Mouse (Mus musculus) liver, embryonic 16.5 days (tissue): ENCODE results near the gene St3gal6. TPM values are rescaled to one million over a fixed set of nuclear protein-coding genes. Genes with fewer than 3 reads are reported as not detected.
A peak's percentile ranks its signal among the peaks of the same experiment; 100 is the strongest.

Source experiments
- ATAC-seq: fragments of 200-750 bp; cut with Nextera tagmentation; 2 replicates; pipeline ENCODE4 v1.8.0; 2017; ENCODE audit warnings: low read depth, mild to moderate bottlenecking, moderate number of reproducible peaks, moderate library complexity
- H3K27ac ChIP-seq: fragments of 300-500 bp; sonication (generic); 2 replicates; pipeline ENCODE4 v1.5.1; 2014; ENCODE audit warnings: mild to moderate bottlenecking, low read length
- H3K27me3 ChIP-seq: fragments of 300-500 bp; sonication (generic); 2 replicates; pipeline ENCODE4 v1.6.1; 2014; ENCODE audit warnings: low read depth, low read length, mixed read lengths; ENCODE audit not compliant: control insufficient read depth, insufficient read depth
- H3K36me3 ChIP-seq: fragments of 300-500 bp; sonication (generic); 2 replicates; pipeline ENCODE4 v1.6.1; 2014; ENCODE audit warnings: mild to moderate bottlenecking; ENCODE audit not compliant: control insufficient read depth, insufficient read depth
- H3K4me1 ChIP-seq: fragments of 300-500 bp; sonication (generic); 2 replicates; pipeline ENCODE4 v1.6.1; 2014; ENCODE audit warnings: low read depth, low read length, mixed read lengths; ENCODE audit not compliant: control insufficient read depth
- H3K4me2 ChIP-seq: fragments of 300-500 bp; sonication (generic); 2 replicates; pipeline ENCODE4 v1.6.1; 2014; ENCODE audit warnings: low read depth, low read length, mixed read lengths
- H3K4me3 ChIP-seq: fragments of 300-500 bp; sonication (generic); 2 replicates; pipeline ENCODE4 v1.5.1; 2014; ENCODE audit warnings: low read depth, mild to moderate bottlenecking, low read length
- H3K9ac ChIP-seq: fragments of 300-500 bp; sonication (generic); 2 replicates; pipeline ENCODE4 v1.6.1; 2014; ENCODE audit warnings: low read depth, low read length
- H3K9me3 ChIP-seq: fragments of 300-500 bp; sonication (generic); replicated peaks from 2 replicates; pipeline ENCODE4 v1.6.1; 2016; ENCODE audit warnings: low read length; ENCODE audit not compliant: control insufficient read depth
- WGBS: fragments of 180-500 bp; shearing (Covaris S2); extraction: QIAGEN DNeasy Blood & Tissue Kit; methylation state at CpG from one replicate; pipeline ENCODE4 v1.1.7; 2014; ENCODE audit not compliant: insufficient replicate concordance; 5-methylcytosine and 5-hydroxymethylcytosine counted together
- polyA plus RNA-seq: library from polyadenylated mRNA; unstranded; fragments of >200 nt; fragmentation: Nextera tagmentation; extraction: Ambion mirVana; gene quantifications from 2 replicates; pipeline ENCODE4 v1.2.1, GENCODE M21; 2015

Gene St3gal6
- polyA plus RNA-seq, 1 experiment from 2014 or later, result 25.1 TPM

- Histone ChIP-seq H3K4me1 (peaks cover 31% of the 10 kb centered on the region), H3K27me3 (no peaks in the 10 kb centered on the region; the same call in 1 of the 2 replicates), H3K36me3 (no peaks in the 10 kb centered on the region), H3K9ac (peak overlapping the region; percentile 33), H3K4me2 (peak overlapping the region; percentile 36; the same call in 1 of the 2 replicates), H3K4me3 (no peak overlapping the region), H3K9me3 (no peaks in the 10 kb centered on the region), H3K27ac (peak overlapping the region; percentile 88)
- ATAC-seq, result peak; percentile 64
Measured at GRCm38 (mm10) chr16:58525832-58526231, 1.8 kb upstream of the St3gal6 start.

GRCm38 (mm10) chr16:58523044-58523859 lies 791 bp downstream of the St3gal6 start:
- Histone ChIP-seq H3K4me2 (peak overlapping the region; percentile 80), H3K4me3 (peak overlapping the region; percentile 84), H3K27me3 (no peaks in the 10 kb centered on the region; the same call in 1 of the 2 replicates), H3K4me1 (peaks cover 53% of the 10 kb centered on the region), H3K9me3 (no peaks in the 10 kb centered on the region), H3K36me3 (no peaks in the 10 kb centered on the region), H3K9ac (peak overlapping the region; percentile 91), H3K27ac (peak overlapping the region; percentile 54)
- WGBS, result under 1% methylated on average over 58 of the region's 58 CpGs
- peak; percentile 62 for ATAC-seq

- H3K27me3 ChIP-seq, result no peaks in the 10 kb centered on the region; the same call in 1 of the 2 replicates
- H3K4me3 ChIP-seq, result peak overlapping the region; percentile 84
- no peaks in the 10 kb centered on the region for H3K9me3 ChIP-seq
- peak; percentile 40 for ATAC-seq
- H3K4me1 ChIP-seq, result peaks cover 56% of the 10 kb centered on the region
- peak overlapping the region; percentile 54 for H3K27ac ChIP-seq
- peak overlapping the region; percentile 91 for H3K9ac ChIP-seq
- WGBS, result 0% methylated on average over 16 of the region's 16 CpGs
- no peaks in the 10 kb centered on the region for H3K36me3 ChIP-seq
- H3K4me2 ChIP-seq, result peak overlapping the region; percentile 80
Measured at GRCm38 (mm10) chr16:58522677-58523043, 1.4 kb downstream of the St3gal6 start.

- H3K9ac ChIP-seq, result peak overlapping the region; percentile 91
- H3K36me3 ChIP-seq, result no peaks in the 10 kb centered on the region
- no peaks in the 10 kb centered on the region for H3K9me3 ChIP-seq
- 32% methylated on average over 7 of the region's 7 CpGs for WGBS
- H3K27me3 ChIP-seq, result no peaks in the 10 kb centered on the region; the same call in 1 of the 2 replicates
- peaks cover 53% of the 10 kb centered on the region for H3K4me1 ChIP-seq
- peak overlapping the region; percentile 80 for H3K4me2 ChIP-seq
- H3K4me3 ChIP-seq, result peak overlapping the region; percentile 84
- H3K27ac ChIP-seq, result peak overlapping the region; percentile 41
- no peak for ATAC-seq
Measured at GRCm38 (mm10) chr16:58521900-58522299, 2.1 kb downstream of the St3gal6 start.

- Histone ChIP-seq H3K27me3 (no peaks in the 10 kb centered on the region; the same call in 1 of the 2 replicates), H3K9ac (peak overlapping the region; percentile 91), H3K4me2 (peak overlapping the region; percentile 80), H3K27ac (peak overlapping the region; percentile 77), H3K36me3 (no peaks in the 10 kb centered on the region), H3K4me3 (peak overlapping the region; percentile 84), H3K9me3 (no peaks in the 10 kb centered on the region), H3K4me1 (peaks cover 48% of the 10 kb centered on the region)
- no peak for ATAC-seq
- 36% methylated on average over 4 of the region's 4 CpGs for WGBS
Measured at GRCm38 (mm10) chr16:58521182-58521581, 2.9 kb downstream of the St3gal6 start.

- H3K9me3 ChIP-seq, result no peaks in the 10 kb centered on the region
- H3K36me3 ChIP-seq, result no peaks in the 10 kb centered on the region
- H3K27ac ChIP-seq, result peak overlapping the region; percentile 68
- ATAC-seq, result peak; percentile 38
- H3K4me1 ChIP-seq, result peaks cover 42% of the 10 kb centered on the region
- peak overlapping the region; percentile 28 for H3K4me3 ChIP-seq
- H3K4me2 ChIP-seq, result peak overlapping the region; percentile 80
- H3K9ac ChIP-seq, result no peak overlapping the region
- WGBS, result 53% methylated on average over 6 of the region's 6 CpGs
- H3K27me3 ChIP-seq, result no peaks in the 10 kb centered on the region; the same call in 1 of the 2 replicates
Measured at GRCm38 (mm10) chr16:58520457-58520856, 3.6 kb downstream of the St3gal6 start.

GRCm38 (mm10) chr16:58519650-58520073 lies 4.4 kb downstream of the St3gal6 start:
- no peaks in the 10 kb centered on the region for H3K36me3 ChIP-seq
- H3K9me3 ChIP-seq, result no peaks in the 10 kb centered on the region
- peak overlapping the region; percentile 68 for H3K27ac ChIP-seq
- H3K9ac ChIP-seq, result peak overlapping the region; percentile 17
- peak overlapping the region; percentile 80 for H3K4me2 ChIP-seq
- H3K27me3 ChIP-seq, result no peaks in the 10 kb centered on the region; the same call in 1 of the 2 replicates
- H3K4me1 ChIP-seq, result peaks cover 39% of the 10 kb centered on the region
- WGBS, result 57% methylated on average over 11 of the region's 11 CpGs
- peak overlapping the region; percentile 28 for H3K4me3 ChIP-seq
- no peak for ATAC-seq

- H3K9me3 ChIP-seq, result no peaks in the 10 kb centered on the region
Measured at GRCm38 (mm10) chr16:58516960-58517798, 6.9 kb downstream of the St3gal6 start.

More at GRCm38 (mm10) chr16:58516960-58517798, 6.9 kb downstream of the St3gal6 start:
- H3K4me2 ChIP-seq, result no peak overlapping the region
- H3K27ac ChIP-seq, result peak overlapping the region; percentile 7; the same call in 1 of the 2 replicates
- H3K4me1 ChIP-seq, result peaks cover 47% of the 10 kb centered on the region
- ATAC-seq, result no peak
- 82% methylated on average over 7 of the region's 7 CpGs for WGBS
- H3K36me3 ChIP-seq, result no peaks in the 10 kb centered on the region
- no peaks in the 10 kb centered on the region; the same call in 1 of the 2 replicates for H3K27me3 ChIP-seq
- H3K4me3 ChIP-seq, result no peak overlapping the region
- no peak overlapping the region for H3K9ac ChIP-seq
